Mouse (Mus musculus) brain, embryonic 14.5 days (tissue): ENCODE measurements around the gene Rhov. TPM values are rescaled to one million over a fixed set of nuclear protein-coding genes. Genes with fewer than 3 reads are reported as not detected.

Source experiments
- DNase-seq: peaks from one replicate; pipeline ENCODE4 v3.0.0-alpha.2; 2011; ENCODE audit warnings: low read depth
- CTCF ChIP-seq: fragments of 200-500 bp; IDR thresholded peaks from 2 replicates; pipeline ENCODE4 v1.5.1; 2012; ENCODE audit warnings: inconsistent platforms, mild to moderate bottlenecking, moderate library complexity, borderline replicate concordance; ENCODE audit not compliant: insufficient read depth, insufficient read length; ENCODE audit errors: extremely low read depth
- POLR2A ChIP-seq: fragments of 200-500 bp; IDR thresholded peaks from 2 replicates; pipeline ENCODE4 v1.6.1; 2012; ENCODE audit warnings: mild to moderate bottlenecking, inconsistent platforms, borderline replicate concordance; ENCODE audit not compliant: poor library complexity, insufficient read depth, insufficient read length, severe bottlenecking; ENCODE audit errors: extremely low read depth
- polyA plus RNA-seq: library from polyadenylated mRNA; depleted of rRNA; stranded (reverse); fragments of >200 nt; gene quantifications from 2 replicates; pipeline ENCODE4 v1.2.3, GENCODE M21; 2012

The Rhov gene
- polyA plus RNA-seq, 1 experiment: 13.5 TPM

GRCm38 (mm10) chr2:119300819-119301493, 29.9 kb upstream of the Rhov start:
- DNase-seq: peak; percentile 85

GRCm38 (mm10) chr2:119299981-119300818, 29.1 kb upstream of the Rhov start:
- TF ChIP-seq POLR2A (no peak), CTCF (peak; percentile 67)
- DNase-seq: peak; percentile 84

More at GRCm38 (mm10) chr2:119300819-119301493, 29.9 kb upstream of the Rhov start:
- no peak for TF ChIP-seq CTCF
- no peak for TF ChIP-seq POLR2A

GRCm38 (mm10) chr2:119298839-119299238, 27.8 kb upstream of the Rhov start:
- no peak for TF ChIP-seq POLR2A
- DNase-seq: no peak

- TF ChIP-seq CTCF (peak; percentile 82), POLR2A (no peak)
- DNase-seq: peak; percentile 79
These were observed 27.3 kb upstream of the Rhov start for GRCm38 (mm10) chr2:119298330-119298729.

- no peak for DNase-seq
- TF ChIP-seq POLR2A (no peak), CTCF (no peak)
These were observed 26.4 kb upstream of the Rhov start for GRCm38 (mm10) chr2:119297506-119297905.

GRCm38 (mm10) chr2:119296756-119297155, 25.7 kb upstream of the Rhov start:
- DNase-seq: no peak
- TF ChIP-seq CTCF: no peak

GRCm38 (mm10) chr2:119294411-119294810, 23.3 kb upstream of the Rhov start:
- no peak for DNase-seq
- TF ChIP-seq CTCF (no peak), POLR2A (no peak)

- TF ChIP-seq CTCF: no peak
These were observed 22.8 kb upstream of the Rhov start for GRCm38 (mm10) chr2:119293776-119294390.

GRCm38 (mm10) chr2:119293311-119293710, 22.2 kb upstream of the Rhov start:
- TF ChIP-seq POLR2A (no peak), CTCF (no peak)
- no peak for DNase-seq

More at GRCm38 (mm10) chr2:119293776-119294390, 22.8 kb upstream of the Rhov start:
- DNase-seq: no peak

- no peak for DNase-seq
- TF ChIP-seq CTCF (no peak), POLR2A (no peak)
These were observed 21.8 kb upstream of the Rhov start for GRCm38 (mm10) chr2:119292852-119293251.

GRCm38 (mm10) chr2:119292281-119292680, 21.2 kb upstream of the Rhov start:
- DNase-seq: no peak

More at GRCm38 (mm10) chr2:119292281-119292680, 21.2 kb upstream of the Rhov start:
- TF ChIP-seq POLR2A (no peak), CTCF (no peak)
